Mouse (Mus musculus) stomach, embryonic 14.5 days (tissue): ENCODE measurements around the gene Spag7. TPM values are rescaled to one million over a fixed set of nuclear protein-coding genes. Genes with fewer than 3 reads are reported as not detected.

Source experiments
- ATAC-seq: fragments of 200-750 bp; cut with Nextera tagmentation; 2 replicates; pipeline ENCODE4 v1.8.0; 2017; ENCODE audit warnings: low read depth, moderate TSS enrichment; ENCODE audit not compliant: insufficient number of reproducible peaks, insufficient read depth, low FRiP score
- H3K27ac ChIP-seq: fragments of 300-500 bp; sonication (generic); 2 replicates; pipeline ENCODE4 v1.5.1; 2014; ENCODE audit warnings: mild to moderate bottlenecking, low read length, moderate library complexity, mixed read lengths
- H3K27me3 ChIP-seq: fragments of 300-500 bp; sonication (generic); 2 replicates; pipeline ENCODE4 v1.6.1; 2014; ENCODE audit warnings: low read length, control low read depth, mixed read lengths; ENCODE audit not compliant: control insufficient read depth, insufficient read depth
- H3K36me3 ChIP-seq: fragments of 300-500 bp; sonication (generic); 2 replicates; pipeline ENCODE4 v1.6.1; 2014; ENCODE audit warnings: mild to moderate bottlenecking, control low read depth, low read length, moderate library complexity, mixed read lengths; ENCODE audit not compliant: control insufficient read depth, insufficient read depth
- H3K4me1 ChIP-seq: fragments of 300-500 bp; sonication (generic); 2 replicates; pipeline ENCODE4 v1.6.1; 2014; ENCODE audit warnings: low read length, control low read depth, mixed read lengths; ENCODE audit not compliant: control insufficient read depth, insufficient read depth
- H3K4me2 ChIP-seq: fragments of 300-500 bp; sonication (generic); replicated peaks from 2 replicates; pipeline ENCODE4 v1.6.1; 2014; ENCODE audit warnings: low read depth, low read length, control low read depth
- H3K4me3 ChIP-seq: fragments of 300-500 bp; sonication (generic); 2 replicates; pipeline ENCODE4 v1.5.1; 2014; ENCODE audit warnings: low read depth, low read length, control low read depth
- H3K9ac ChIP-seq: fragments of 300-500 bp; sonication (generic); replicated peaks from 2 replicates; pipeline ENCODE4 v1.6.1; 2014; ENCODE audit warnings: low read depth, mild to moderate bottlenecking, control low read depth, low read length, moderate library complexity, mixed read lengths
- H3K9me3 ChIP-seq: fragments of 300-500 bp; sonication (generic); 2 replicates; pipeline ENCODE4 v1.6.1; 2016; ENCODE audit warnings: low read depth, low read length, control low read depth; ENCODE audit not compliant: control insufficient read depth
- WGBS: fragments of 180-500 bp; shearing (Covaris S2); extraction: QIAGEN DNeasy Blood & Tissue Kit; methylation state at CpG from one replicate; pipeline ENCODE4 v1.1.7; 2014; 5-methylcytosine and 5-hydroxymethylcytosine counted together
- polyA plus RNA-seq: library from polyadenylated mRNA; unstranded; fragments of >200 nt; fragmentation: Nextera tagmentation; extraction: Ambion mirVana; gene quantifications from 2 replicates; pipeline ENCODE4 v1.2.1, GENCODE M21; 2014

Spag7 gene
- polyA plus RNA-seq, 1 experiment from 2014 or later, result 170 TPM

GRCm38 (mm10) chr11:70652029-70652883 is 17.0 kb downstream of the Spag7 start:
- Histone ChIP-seq H3K9me3 (no peaks in the 10 kb centered on the region), H3K36me3 (peaks cover 40% of the 10 kb centered on the region), H3K4me1 (peaks cover 41% of the 10 kb centered on the region), H3K27ac (peak overlapping the region; percentile 99; the same call in 1 of the 2 replicates), H3K27me3 (no peaks in the 10 kb centered on the region), H3K9ac (peak overlapping the region; percentile 98; the same call in 1 of the 2 replicates), H3K4me3 (peak overlapping the region; percentile 100), H3K4me2 (peak overlapping the region; percentile 85)
- 59% methylated on average over 12 of the region's 12 CpGs for WGBS
- ATAC-seq, result no peak

- WGBS, result 60% methylated on average over 2 of the region's 2 CpGs
- Histone ChIP-seq H3K36me3 (peaks cover 40% of the 10 kb centered on the region), H3K27me3 (no peaks in the 10 kb centered on the region), H3K9me3 (no peaks in the 10 kb centered on the region), H3K4me3 (peak overlapping the region; percentile 100; the same call in 1 of the 2 replicates), H3K4me2 (peak overlapping the region; percentile 85; the same call in 1 of the 2 replicates), H3K27ac (no peak overlapping the region), H3K4me1 (peaks cover 32% of the 10 kb centered on the region), H3K9ac (no peak overlapping the region)
- no peak for ATAC-seq
These were observed 17.8 kb downstream of the Spag7 start for GRCm38 (mm10) chr11:70651391-70651790.

GRCm38 (mm10) chr11:70650322-70651175 is 18.7 kb downstream of the Spag7 start:
- Histone ChIP-seq H3K4me3 (peak overlapping the region; percentile 100; the same call in 1 of the 2 replicates), H3K9me3 (no peaks in the 10 kb centered on the region), H3K36me3 (peaks cover 41% of the 10 kb centered on the region), H3K4me2 (peak overlapping the region; percentile 85; the same call in 1 of the 2 replicates), H3K27ac (peak overlapping the region; percentile 63), H3K27me3 (no peaks in the 10 kb centered on the region), H3K9ac (no peak overlapping the region), H3K4me1 (peaks cover 35% of the 10 kb centered on the region)
- 70% methylated on average over 12 of the region's 12 CpGs for WGBS
- ATAC-seq, result no peak

- H3K27ac ChIP-seq, result peak overlapping the region; percentile 45; the same call in 1 of the 2 replicates
- H3K9ac ChIP-seq, result no peak overlapping the region
- H3K4me3 ChIP-seq, result no peak overlapping the region; the same call in 1 of the 2 replicates
- H3K4me2 ChIP-seq, result no peak overlapping the region
- peaks cover 51% of the 10 kb centered on the region for H3K36me3 ChIP-seq
- ATAC-seq, result no peak
- no peaks in the 10 kb centered on the region for H3K9me3 ChIP-seq
- H3K27me3 ChIP-seq, result no peaks in the 10 kb centered on the region
- peaks cover 38% of the 10 kb centered on the region for H3K4me1 ChIP-seq
- 83% methylated on average over 8 of the region's 8 CpGs for WGBS
These were observed 20.0 kb downstream of the Spag7 start for GRCm38 (mm10) chr11:70649185-70649734.

GRCm38 (mm10) chr11:70648512-70648911 is 20.7 kb downstream of the Spag7 start:
- H3K27ac ChIP-seq, result no peak overlapping the region
- peak overlapping the region; percentile 90 for H3K4me2 ChIP-seq
- H3K4me1 ChIP-seq, result peaks cover 38% of the 10 kb centered on the region
- ATAC-seq, result no peak
- 81% methylated on average over 4 of the region's 4 CpGs for WGBS
- H3K9me3 ChIP-seq, result no peaks in the 10 kb centered on the region
- peak overlapping the region; percentile 72 for H3K4me3 ChIP-seq
- H3K9ac ChIP-seq, result peak overlapping the region; percentile 59; the same call in 1 of the 2 replicates
- H3K27me3 ChIP-seq, result no peaks in the 10 kb centered on the region
- peaks cover 53% of the 10 kb centered on the region for H3K36me3 ChIP-seq

- 2% methylated on average over 28 of the region's 28 CpGs for WGBS
- Histone ChIP-seq H3K4me3 (peak overlapping the region; percentile 72), H3K27me3 (no peaks in the 10 kb centered on the region), H3K9ac (peak overlapping the region; percentile 59), H3K27ac (peak overlapping the region; percentile 92), H3K36me3 (peaks cover 56% of the 10 kb centered on the region), H3K4me2 (peak overlapping the region; percentile 90), H3K9me3 (no peaks in the 10 kb centered on the region), H3K4me1 (peaks cover 36% of the 10 kb centered on the region)
- no peak for ATAC-seq
These were observed 21.3 kb downstream of the Spag7 start for GRCm38 (mm10) chr11:70647716-70648420.

- peak within 1 kb of the TSS; percentile 92 for H3K27ac ChIP-seq
- H3K9me3 ChIP-seq, result no peaks in the 10 kb centered on the region
- peak within 1 kb of the TSS; percentile 66 for H3K9ac ChIP-seq
- H3K36me3 ChIP-seq, result peaks cover 51% of the 10 kb centered on the region
- peaks cover 27% of the 10 kb centered on the region for H3K4me1 ChIP-seq
- ATAC-seq, result peak; percentile 89
- H3K4me3 ChIP-seq, result peak within 1 kb of the TSS; percentile 72
- peak within 1 kb of the TSS; percentile 90 for H3K4me2 ChIP-seq
- under 1% methylated on average over 63 of the region's 63 CpGs for WGBS
- H3K27me3 ChIP-seq, result no peaks in the 10 kb centered on the region
These were observed 22.2 kb downstream of the Spag7 start, which contains the start of the genes Rnf167 and Slc25a11 for GRCm38 (mm10) chr11:70646691-70647650. TSS of gene Rnf167 (plus strand) at chr11:70647235. TSS of gene Slc25a11 (minus strand) at chr11:70647479.
